Mouse (Mus musculus) ovary, postnatal 10 days (tissue): ENCODE results near the gene Cldn24.

Experiments
- DNase-seq: peaks from one replicate; pipeline ENCODE4 v3.0.0; 2022; ENCODE audit warnings: low spot score

Gene Cldn24

GRCm38 (mm10) chr8:47832616-47833015 lies 10.7 kb downstream of the Cldn24 start:
- no peak for DNase-seq

- no peak for DNase-seq
Observed at GRCm38 (mm10) chr8:47833944-47834343, 12.0 kb downstream of the Cldn24 start.

GRCm38 (mm10) chr8:47843063-47843462 lies 21.1 kb downstream of the Cldn24 start:
- DNase-seq, result no peak

GRCm38 (mm10) chr8:47843651-47844050 lies 21.7 kb downstream of the Cldn24 start:
- DNase-seq, result no peak

GRCm38 (mm10) chr8:47845956-47846355 lies 24.0 kb downstream of the Cldn24 start:
- DNase-seq, result no peak

- no peak for DNase-seq
Observed at GRCm38 (mm10) chr8:47847161-47847560, 25.2 kb downstream of the Cldn24 start.

GRCm38 (mm10) chr8:47847931-47848330 lies 26.0 kb downstream of the Cldn24 start:
- no peak for DNase-seq

- DNase-seq, result no peak
Observed at GRCm38 (mm10) chr8:47849842-47850241, 27.9 kb downstream of the Cldn24 start.

- DNase-seq, result peak; percentile 21
Observed at GRCm38 (mm10) chr8:47851824-47852502, 30.0 kb downstream of the Cldn24 start.

GRCm38 (mm10) chr8:47852737-47853136 lies 30.8 kb downstream of the Cldn24 start:
- DNase-seq, result no peak

- DNase-seq, result no peak
Observed at GRCm38 (mm10) chr8:47853356-47853755, 31.4 kb downstream of the Cldn24 start.

GRCm38 (mm10) chr8:47859259-47859658 lies 37.3 kb downstream of the Cldn24 start:
- no peak for DNase-seq

- no peak for DNase-seq
Observed at GRCm38 (mm10) chr8:47866568-47866967, 44.6 kb downstream of the Cldn24 start.

GRCm38 (mm10) chr8:47867067-47867466 lies 45.1 kb downstream of the Cldn24 start:
- peak; percentile 79 for DNase-seq
